Mouse (Mus musculus) ES-Bruce4 (cell line): ENCODE results near the gene Sox5. TPM values are rescaled to one million over a fixed set of nuclear protein-coding genes. Genes with fewer than 3 reads are reported as not detected.

Source experiments
- H3K27ac ChIP-seq: 2 replicates; pipeline ENCODE4 v1.5.1; 2012; ENCODE audit warnings: low read length, inconsistent platforms; ENCODE audit not compliant: insufficient read depth
- H3K27me3 ChIP-seq: 2 replicates; pipeline ENCODE4 v1.6.1; 2012; ENCODE audit warnings: mild to moderate bottlenecking, low read length, inconsistent platforms; ENCODE audit not compliant: control insufficient read depth, poor library complexity, insufficient read depth, severe bottlenecking
- H3K36me3 ChIP-seq: 2 replicates; pipeline ENCODE4 v1.6.1; 2012; ENCODE audit warnings: inconsistent platforms, mild to moderate bottlenecking, low read length, moderate library complexity; ENCODE audit not compliant: control insufficient read depth, poor library complexity, insufficient read depth, severe bottlenecking
- H3K4me1 ChIP-seq: one replicate; pipeline ENCODE4 v1.8.1; 2011; ENCODE audit warnings: low read length; ENCODE audit not compliant: control insufficient read depth, insufficient read depth
- H3K4me3 ChIP-seq: 2 replicates; pipeline ENCODE4 v1.5.1; 2011; ENCODE audit warnings: low read depth, mild to moderate bottlenecking, low read length
- H3K9ac ChIP-seq: 2 replicates; pipeline ENCODE4 v1.6.1; 2012; ENCODE audit warnings: low read depth, mild to moderate bottlenecking, inconsistent platforms; ENCODE audit not compliant: poor library complexity, severe bottlenecking
- H3K9me3 ChIP-seq: replicated peaks from 2 replicates; pipeline ENCODE4 v1.6.1; 2012; ENCODE audit warnings: mild to moderate bottlenecking, low read length, inconsistent platforms; ENCODE audit not compliant: control insufficient read depth, poor library complexity, insufficient read depth, severe bottlenecking
- CTCF ChIP-seq: IDR thresholded peaks from one replicate; pipeline ENCODE4 v1.8.1; 2011; ENCODE audit warnings: low read depth, low read length
- EP300 ChIP-seq: IDR thresholded peaks from 2 replicates; pipeline ENCODE4 v1.6.1; 2011; ENCODE audit warnings: low read depth, low read length; ENCODE audit not compliant: insufficient read depth
- POLR2A ChIP-seq: IDR thresholded peaks from one replicate; pipeline ENCODE4 v1.8.1; 2011; ENCODE audit warnings: low read length; ENCODE audit not compliant: insufficient read depth
- polyA plus RNA-seq: library from polyadenylated mRNA; stranded (reverse); fragments of >200 nt; gene quantifications from 2 replicates; pipeline ENCODE4 v1.2.4, GENCODE M21; 2011; ENCODE audit warnings: low read depth; ENCODE audit not compliant: missing spikeins, insufficient read depth, insufficient read length

The Sox5 gene
- polyA plus RNA-seq, 1 experiment = not detected

DNA sequence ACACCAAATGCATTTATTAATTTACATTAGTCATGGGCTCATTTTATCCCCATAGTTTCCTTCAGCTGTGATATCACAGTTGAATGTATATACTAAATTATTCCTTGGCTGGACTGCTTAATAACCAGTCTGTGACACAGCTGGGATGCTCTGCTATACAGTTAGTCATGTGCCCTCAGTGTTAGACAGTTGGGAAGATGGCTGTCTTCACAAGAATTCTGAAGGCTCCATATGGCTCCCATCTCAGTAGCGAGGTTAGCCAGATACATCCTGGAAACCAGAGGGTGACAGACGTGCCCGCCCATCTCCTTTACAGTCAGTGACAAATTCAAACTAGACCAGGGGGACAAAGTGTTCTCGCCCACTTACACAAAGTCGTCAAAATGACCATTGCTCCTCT is 644.4 kb downstream of the Sox5 start:
- Histone ChIP-seq H3K9me3 (no peaks in the 10 kb centered on the region), H3K36me3 (no peaks in the 10 kb centered on the region), H3K4me3 (no peak overlapping the region), H3K9ac (no peak overlapping the region), H3K4me1 (no peaks in the 10 kb centered on the region), H3K27me3 (no peaks in the 10 kb centered on the region; the same call in 1 of the 2 replicates), H3K27ac (no peak overlapping the region)
- no peak for TF ChIP-seq EP300
- no peak for TF ChIP-seq CTCF
- no peak for TF ChIP-seq POLR2A

- H3K27ac ChIP-seq = no peak overlapping the region
- no peak overlapping the region for H3K9ac ChIP-seq
- H3K27me3 ChIP-seq = no peaks in the 10 kb centered on the region
- TF ChIP-seq CTCF = no peak
- TF ChIP-seq POLR2A = no peak
- TF ChIP-seq EP300 = no peak
- no peak overlapping the region for H3K4me3 ChIP-seq
- H3K36me3 ChIP-seq = no peaks in the 10 kb centered on the region
- no peaks in the 10 kb centered on the region for H3K9me3 ChIP-seq
- H3K4me1 ChIP-seq = no peaks in the 10 kb centered on the region
Observed at GRCm38 (mm10) chr6:144136894-144137293, 644.9 kb downstream of the Sox5 start.

- H3K9me3 ChIP-seq = no peaks in the 10 kb centered on the region
- TF ChIP-seq CTCF (no peak), EP300 (no peak), POLR2A (no peak)
- no peak overlapping the region for H3K9ac ChIP-seq
- H3K27me3 ChIP-seq = no peaks in the 10 kb centered on the region
- no peak overlapping the region for H3K27ac ChIP-seq
- H3K4me1 ChIP-seq = no peaks in the 10 kb centered on the region
- no peak overlapping the region for H3K4me3 ChIP-seq
- no peaks in the 10 kb centered on the region for H3K36me3 ChIP-seq
Observed at GRCm38 (mm10) chr6:144129927-144130326, 651.9 kb downstream of the Sox5 start.

GRCm38 (mm10) chr6:144119961-144120360 is 661.8 kb downstream of the Sox5 start:
- TF ChIP-seq POLR2A (no peak), CTCF (no peak), EP300 (no peak)
- H3K9me3 ChIP-seq = no peaks in the 10 kb centered on the region
- H3K9ac ChIP-seq = no peak overlapping the region
- H3K36me3 ChIP-seq = no peaks in the 10 kb centered on the region
- no peaks in the 10 kb centered on the region for H3K27me3 ChIP-seq
- no peak overlapping the region for H3K4me3 ChIP-seq
- H3K27ac ChIP-seq = no peak overlapping the region
- no peaks in the 10 kb centered on the region for H3K4me1 ChIP-seq

GRCm38 (mm10) chr6:144116646-144117045 is 665.1 kb downstream of the Sox5 start:
- H3K4me1 ChIP-seq = no peaks in the 10 kb centered on the region
- H3K27ac ChIP-seq = no peak overlapping the region
- no peaks in the 10 kb centered on the region for H3K9me3 ChIP-seq
- H3K36me3 ChIP-seq = no peaks in the 10 kb centered on the region
- TF ChIP-seq EP300 (no peak), CTCF (no peak), POLR2A (no peak)
- no peak overlapping the region for H3K4me3 ChIP-seq
- no peaks in the 10 kb centered on the region for H3K27me3 ChIP-seq
- no peak overlapping the region for H3K9ac ChIP-seq

- Histone ChIP-seq H3K4me1 (no peaks in the 10 kb centered on the region), H3K27ac (no peak overlapping the region), H3K4me3 (no peak overlapping the region), H3K9me3 (no peaks in the 10 kb centered on the region), H3K36me3 (no peaks in the 10 kb centered on the region), H3K27me3 (no peaks in the 10 kb centered on the region), H3K9ac (no peak overlapping the region)
- TF ChIP-seq EP300 (no peak), POLR2A (no peak), CTCF (no peak)
Observed at GRCm38 (mm10) chr6:144111561-144111960, 670.2 kb downstream of the Sox5 start.

GRCm38 (mm10) chr6:144106848-144107247 is 674.9 kb downstream of the Sox5 start:
- H3K4me3 ChIP-seq = no peak overlapping the region
- no peak overlapping the region for H3K27ac ChIP-seq
- no peaks in the 10 kb centered on the region for H3K9me3 ChIP-seq
- TF ChIP-seq CTCF = no peak
- no peaks in the 10 kb centered on the region for H3K36me3 ChIP-seq
- H3K9ac ChIP-seq = no peak overlapping the region
- H3K27me3 ChIP-seq = no peaks in the 10 kb centered on the region
- H3K4me1 ChIP-seq = no peaks in the 10 kb centered on the region
